Mouse (Mus musculus) midbrain, postnatal 0 days (tissue): Measurements from ENCODE around the gene Purb. TPM values are rescaled to one million over a fixed set of nuclear protein-coding genes. Genes with fewer than 3 reads are reported as not detected.

Source experiments
- ATAC-seq: fragments of 200-750 bp; cut with Nextera tagmentation; 2 replicates; pipeline ENCODE4 v1.8.0; 2017; ENCODE audit warnings: moderate number of reproducible peaks, mild to moderate bottlenecking, moderate TSS enrichment, moderate library complexity; ENCODE audit not compliant: low FRiP score
- DNase-seq: peaks from one replicate; pipeline ENCODE4 v3.0.0-alpha.2; 2015; ENCODE audit warnings: low spot score
- H3K27ac ChIP-seq: fragments of 300-500 bp; sonication (generic); 2 replicates; pipeline ENCODE4 v1.5.1; 2014; ENCODE audit warnings: low read depth, mild to moderate bottlenecking, low read length, mixed read lengths
- H3K27me3 ChIP-seq: fragments of 300-500 bp; sonication (generic); 2 replicates; pipeline ENCODE4 v1.6.1; 2014; ENCODE audit warnings: low read length, control low read depth, mixed read lengths; ENCODE audit not compliant: insufficient read depth
- H3K36me3 ChIP-seq: fragments of 300-500 bp; sonication (generic); 2 replicates; pipeline ENCODE4 v1.6.1; 2014; ENCODE audit warnings: low read length, control low read depth, mixed read lengths; ENCODE audit not compliant: insufficient read depth
- H3K4me1 ChIP-seq: fragments of 300-500 bp; sonication (generic); 2 replicates; pipeline ENCODE4 v1.6.1; 2014; ENCODE audit warnings: mild to moderate bottlenecking, control low read depth, antibody characterized with exemption, low read length, mixed read lengths; ENCODE audit not compliant: insufficient read depth
- H3K4me2 ChIP-seq: fragments of 300-500 bp; sonication (generic); 2 replicates; pipeline ENCODE4 v1.6.1; 2014; ENCODE audit warnings: low read depth, mild to moderate bottlenecking, low read length, mixed read lengths; ENCODE audit not compliant: poor library complexity, severe bottlenecking
- H3K4me3 ChIP-seq: fragments of 300-500 bp; sonication (generic); 2 replicates; pipeline ENCODE4 v1.5.1; 2014; ENCODE audit warnings: low read depth, mild to moderate bottlenecking, low read length, moderate library complexity
- H3K9ac ChIP-seq: fragments of 300-500 bp; sonication (generic); replicated peaks from 2 replicates; pipeline ENCODE4 v1.6.1; 2014; ENCODE audit warnings: mild to moderate bottlenecking, low read length, moderate library complexity, mixed read lengths; ENCODE audit not compliant: poor library complexity, severe bottlenecking
- H3K9me3 ChIP-seq: fragments of 300-500 bp; sonication (generic); 2 replicates; pipeline ENCODE4 v1.6.1; 2016; ENCODE audit warnings: low read length, control low read depth
- CTCF ChIP-seq: IDR thresholded peaks from 2 replicates; pipeline ENCODE4 v1.5.1; 2016; ENCODE audit warnings: antibody characterized with exemption, mild to moderate bottlenecking
- WGBS: fragments of 180-500 bp; shearing (Covaris S2); extraction: QIAGEN DNeasy Blood & Tissue Kit; methylation state at CpG from one replicate; pipeline ENCODE4 v1.1.7; 2014; 5-methylcytosine and 5-hydroxymethylcytosine counted together
- polyA plus RNA-seq: library from polyadenylated mRNA; unstranded; fragments of >200 nt; fragmentation: Nextera tagmentation; extraction: Ambion mirVana; gene quantifications from 2 replicates; pipeline ENCODE4 v1.2.1, GENCODE M21; 2015
- total RNA-seq: library from RNA; depleted of rRNA; stranded (reverse); fragments of >200 nt; gene quantifications from 2 replicates; pipeline ENCODE4 v1.2.3, GENCODE M21; 2014

Purb gene
- total and polyA plus RNA-seq, 2 experiments from 2014 or later: 14.2 to 38.0 TPM

DNA sequence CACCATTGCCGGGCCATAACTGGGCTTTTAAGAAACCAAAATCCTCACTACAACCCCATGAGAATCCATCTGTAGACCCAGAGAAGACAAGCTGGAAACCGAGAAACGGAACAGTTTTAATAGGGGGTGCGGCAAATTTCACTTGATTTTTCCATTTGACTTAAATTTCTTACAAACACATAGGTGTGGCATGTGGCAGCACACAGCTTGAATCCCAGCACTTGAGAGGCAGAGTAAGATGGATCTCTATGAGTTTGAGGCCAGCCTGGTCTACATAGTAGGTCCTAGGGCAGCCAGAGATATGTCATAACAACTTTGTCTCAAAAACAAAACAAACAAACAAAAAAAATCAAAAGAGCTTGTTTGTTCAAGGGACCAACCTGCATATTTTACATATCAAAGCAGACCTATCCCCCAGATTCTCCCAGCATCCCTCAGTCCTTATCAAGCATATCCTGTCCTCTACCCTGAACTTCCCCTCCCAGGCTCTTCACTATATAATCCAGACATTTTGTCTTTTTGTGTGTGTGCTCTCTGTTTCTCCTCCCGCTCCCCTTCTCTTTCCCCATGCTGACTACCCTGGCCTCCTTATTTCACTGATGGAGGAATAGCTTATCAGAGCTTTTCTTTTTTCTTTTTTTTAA, 12.4 kb upstream of the Purb start:
- no peak for TF ChIP-seq CTCF
- H3K4me2 ChIP-seq: no peak overlapping the region
- no peak overlapping the region for H3K9ac ChIP-seq
- no peaks in the 10 kb centered on the region for H3K9me3 ChIP-seq
- H3K4me1 ChIP-seq: no peaks in the 10 kb centered on the region
- H3K36me3 ChIP-seq: no peaks in the 10 kb centered on the region
- no peak overlapping the region for H3K4me3 ChIP-seq
- DNase-seq (no peak), ATAC-seq (no peak)
- 97% methylated on average over 5 of the region's 5 CpGs for WGBS
- no peaks in the 10 kb centered on the region for H3K27me3 ChIP-seq
- no peak overlapping the region for H3K27ac ChIP-seq

DNA sequence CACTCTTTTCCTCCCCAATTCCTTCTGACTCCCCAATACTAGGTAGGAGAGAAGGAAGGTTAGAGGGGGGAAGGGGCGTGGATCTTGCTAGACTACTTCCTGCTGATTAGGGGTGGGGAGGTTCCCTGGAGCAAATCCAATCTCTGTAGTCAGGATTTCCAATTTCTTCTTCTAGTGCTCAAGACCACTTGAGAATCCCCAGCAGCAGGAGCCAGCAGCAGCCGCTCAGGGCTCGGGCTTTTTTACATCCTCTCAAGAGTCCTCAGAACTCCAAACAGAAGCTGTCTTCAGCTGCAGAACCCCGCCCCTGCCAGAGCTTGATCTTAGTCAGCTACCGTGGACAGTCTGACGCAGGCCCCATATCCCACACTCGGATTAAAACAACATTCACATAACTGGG, 11.8 kb upstream of the Purb start:
- Histone ChIP-seq H3K9me3 (no peaks in the 10 kb centered on the region), H3K9ac (no peak overlapping the region), H3K27ac (no peak overlapping the region), H3K36me3 (no peaks in the 10 kb centered on the region), H3K27me3 (no peaks in the 10 kb centered on the region), H3K4me1 (no peaks in the 10 kb centered on the region), H3K4me3 (no peak overlapping the region), H3K4me2 (no peak overlapping the region)
- no peak for TF ChIP-seq CTCF
- WGBS: 45% methylated on average over 7 of the region's 7 CpGs
- DNase-seq (no peak), ATAC-seq (no peak)

DNA sequence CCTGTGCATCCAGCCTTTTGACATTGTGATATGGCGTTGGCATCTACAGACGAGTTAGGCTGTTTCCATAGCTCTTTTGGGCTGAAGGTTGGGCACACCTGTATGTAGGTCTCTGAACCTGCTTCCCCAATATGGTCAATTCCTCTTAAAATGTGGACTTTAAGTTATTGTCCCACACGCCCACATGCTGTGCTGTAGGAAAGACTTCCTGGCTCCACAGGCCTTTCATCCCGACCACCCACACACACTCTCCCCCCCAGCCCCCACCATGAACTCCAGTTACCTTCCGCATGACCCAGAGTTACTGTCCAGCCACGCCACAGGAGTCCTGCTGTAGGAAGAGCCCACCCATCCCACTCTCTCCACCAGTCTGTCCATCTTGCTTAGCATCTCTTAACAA, 11.2 kb upstream of the Purb start:
- H3K4me3 ChIP-seq: no peak overlapping the region
- no peaks in the 10 kb centered on the region for H3K27me3 ChIP-seq
- DNase-seq: no peak
- WGBS: 65% methylated on average over 6 of the region's 6 CpGs
- no peak overlapping the region for H3K4me2 ChIP-seq
- no peak for ATAC-seq
- H3K27ac ChIP-seq: no peak overlapping the region
- no peaks in the 10 kb centered on the region for H3K36me3 ChIP-seq
- H3K4me1 ChIP-seq: no peaks in the 10 kb centered on the region
- no peaks in the 10 kb centered on the region for H3K9me3 ChIP-seq
- H3K9ac ChIP-seq: no peak overlapping the region
- TF ChIP-seq CTCF: no peak

- no peak for TF ChIP-seq CTCF
- no peak for ATAC-seq
- Histone ChIP-seq H3K9ac (no peak overlapping the region), H3K9me3 (no peaks in the 10 kb centered on the region), H3K27me3 (no peaks in the 10 kb centered on the region), H3K4me1 (no peaks in the 10 kb centered on the region), H3K4me2 (no peak overlapping the region), H3K36me3 (no peaks in the 10 kb centered on the region), H3K4me3 (no peak overlapping the region), H3K27ac (no peak overlapping the region)
- DNase-seq: no peak
- 55% methylated on average over 3 of the region's 3 CpGs for WGBS
Measured at GRCm38 (mm10) chr11:6484244-6484959, 8.7 kb upstream of the Purb start.

GRCm38 (mm10) chr11:6483103-6483502, 7.4 kb upstream of the Purb start:
- H3K27me3 ChIP-seq: no peaks in the 10 kb centered on the region
- H3K9ac ChIP-seq: no peak overlapping the region
- no peaks in the 10 kb centered on the region for H3K9me3 ChIP-seq
- no peaks in the 10 kb centered on the region for H3K36me3 ChIP-seq
- DNase-seq (no peak), ATAC-seq (no peak)
- no peak overlapping the region for H3K27ac ChIP-seq
- no peak overlapping the region for H3K4me3 ChIP-seq
- no peak for TF ChIP-seq CTCF
- H3K4me2 ChIP-seq: no peak overlapping the region
- 85% methylated on average over 2 of the region's 2 CpGs for WGBS
- no peaks in the 10 kb centered on the region for H3K4me1 ChIP-seq

- 67% methylated on average over 6 of the region's 6 CpGs for WGBS
- ATAC-seq (no peak; the same call in 1 of the 2 replicates), DNase-seq (peak; percentile 83)
- no peak overlapping the region for H3K27ac ChIP-seq
- no peak overlapping the region for H3K4me3 ChIP-seq
- H3K9me3 ChIP-seq: no peaks in the 10 kb centered on the region
- H3K9ac ChIP-seq: no peak overlapping the region
- TF ChIP-seq CTCF: no peak
- H3K4me2 ChIP-seq: no peak overlapping the region
- H3K4me1 ChIP-seq: no peaks in the 10 kb centered on the region
- no peaks in the 10 kb centered on the region for H3K27me3 ChIP-seq
- H3K36me3 ChIP-seq: no peaks in the 10 kb centered on the region
Measured at GRCm38 (mm10) chr11:6481669-6482185, 6.0 kb upstream of the Purb start.
